Mouse (Mus musculus): ENCODE data around the gene Ccdc177. TPM values are rescaled to one million over a fixed set of nuclear protein-coding genes. Genes with fewer than 3 reads are reported as not detected.
A peak's percentile ranks its signal among the peaks of the same experiment; 100 is the strongest.

Ccdc177 gene
- polyA plus RNA-seq, 1 experiment from 2014 or later: 6.2 TPM

DNA sequence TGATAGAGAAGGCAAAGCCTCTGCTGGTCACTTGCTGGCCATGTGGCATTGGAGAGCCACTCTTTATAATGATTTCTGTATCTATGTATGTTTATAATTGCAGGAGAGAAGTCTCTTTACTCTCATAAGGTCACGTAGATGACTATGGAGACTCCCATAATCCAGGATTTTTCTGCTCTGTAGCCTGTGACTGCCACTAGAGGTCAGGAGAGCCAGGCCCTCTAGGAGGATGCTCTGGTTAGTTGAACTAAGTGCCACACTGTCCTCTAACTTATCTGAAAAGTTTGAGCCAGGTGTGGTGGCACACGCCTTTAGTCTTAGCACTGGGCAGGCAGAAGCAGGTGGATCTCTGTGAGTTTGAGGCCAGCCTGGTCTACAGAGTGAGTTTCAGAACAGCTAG, 31.7 kb downstream of the Ccdc177 start:
- Histone ChIP-seq H3K4me1 (peaks cover 12% of the 10 kb centered on the region), H3K27ac (replicated peaks) (no peak overlapping the region), H3K4me2 (replicated peaks) (no peak overlapping the region), H3K27me3 (no peaks in the 10 kb centered on the region), H3K9me3 (no peaks in the 10 kb centered on the region), H3K4me3 (no peak overlapping the region), H3K36me3 (no peaks in the 10 kb centered on the region), H3K9ac (replicated peaks) (no peak overlapping the region)
- ATAC-seq (replicated peaks): no peak
- WGBS: 56% methylated on average over 2 of the region's 2 CpGs

DNA sequence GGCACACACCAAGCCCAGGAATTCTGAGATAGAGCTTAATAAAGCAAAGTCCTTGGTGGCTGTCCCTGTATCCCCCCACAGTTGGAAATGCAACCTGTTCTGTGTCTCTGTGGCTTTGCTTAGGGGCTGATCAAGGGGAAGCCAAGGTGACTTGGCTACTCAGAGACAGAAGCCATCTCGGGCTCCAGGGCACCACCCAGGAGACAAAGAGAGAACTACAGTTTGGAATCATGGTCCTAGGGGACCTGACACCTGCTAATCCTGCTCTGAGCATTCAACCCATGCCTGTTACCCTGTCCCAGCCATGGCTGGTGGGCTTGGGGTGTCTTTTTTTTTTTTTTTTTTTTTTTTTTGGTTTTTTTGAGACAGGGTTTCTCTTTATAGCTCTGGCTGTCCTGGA, 32.3 kb downstream of the Ccdc177 start:
- Histone ChIP-seq H3K4me1 (peaks cover 12% of the 10 kb centered on the region), H3K9me3 (no peaks in the 10 kb centered on the region), H3K4me2 (replicated peaks) (no peak overlapping the region), H3K4me3 (no peak overlapping the region), H3K27ac (replicated peaks) (no peak overlapping the region), H3K9ac (replicated peaks) (no peak overlapping the region), H3K27me3 (no peaks in the 10 kb centered on the region), H3K36me3 (no peaks in the 10 kb centered on the region)
- 44% methylated on average over 1 of the region's 1 CpGs for WGBS
- ATAC-seq (replicated peaks): no peak

GRCm38 (mm10) chr12:80724853-80725559, 35.5 kb downstream of the Ccdc177 start:
- no peaks in the 10 kb centered on the region for H3K27me3 ChIP-seq
- peaks cover 3% of the 10 kb centered on the region; the same call in 1 of the 2 replicates for H3K4me1 ChIP-seq
- H3K9me3 ChIP-seq: no peaks in the 10 kb centered on the region
- H3K4me2 ChIP-seq (replicated peaks): no peak overlapping the region
- no peak overlapping the region for H3K9ac ChIP-seq (replicated peaks)
- H3K36me3 ChIP-seq: no peaks in the 10 kb centered on the region
- WGBS: 26% methylated on average over 10 of the region's 10 CpGs
- H3K4me3 ChIP-seq: no peak overlapping the region
- H3K27ac ChIP-seq (replicated peaks): no peak overlapping the region
- ATAC-seq (replicated peaks): peak; percentile 51; the same call in 1 of the 2 replicates

DNA sequence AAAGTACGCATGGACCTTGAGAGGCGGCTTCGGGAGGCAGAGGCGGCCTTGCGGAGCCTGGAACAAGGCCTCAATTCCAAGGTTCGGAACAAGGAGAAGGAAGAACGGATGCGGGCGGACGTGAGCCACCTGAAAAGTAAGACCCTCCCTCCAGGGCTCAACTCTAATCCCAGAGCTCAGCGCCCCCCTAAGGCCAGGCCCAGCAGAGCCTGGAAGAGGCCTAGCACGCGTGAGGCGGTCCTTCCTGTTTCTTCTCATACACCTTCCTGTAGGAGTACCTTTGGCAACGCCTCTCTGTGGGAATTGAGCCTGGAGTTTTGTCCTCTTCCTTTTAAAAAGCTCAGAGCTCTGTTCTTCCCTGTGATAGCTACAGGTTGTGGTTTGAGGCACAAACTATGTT, 39.0 kb downstream of the Ccdc177 start:
- H3K9me3 ChIP-seq: no peaks in the 10 kb centered on the region
- 88% methylated on average over 15 of the region's 15 CpGs for WGBS
- no peak for ATAC-seq (replicated peaks)

GRCm38 (mm10) chr12:80720507-80720906, 40.0 kb downstream of the Ccdc177 start:
- Histone ChIP-seq H3K9ac (replicated peaks) (no peak overlapping the region), H3K36me3 (no peaks in the 10 kb centered on the region), H3K4me2 (replicated peaks) (no peak overlapping the region), H3K4me1 (no peaks in the 10 kb centered on the region), H3K4me3 (no peak overlapping the region), H3K27me3 (no peaks in the 10 kb centered on the region), H3K27ac (replicated peaks) (no peak overlapping the region), H3K9me3 (no peaks in the 10 kb centered on the region)
- 70% methylated on average over 12 of the region's 12 CpGs for WGBS
- ATAC-seq (replicated peaks): no peak

More for the DNA sequence above, 39.0 kb downstream of the Ccdc177 start:
- H3K4me3 ChIP-seq: no peak overlapping the region
- H3K36me3 ChIP-seq: no peaks in the 10 kb centered on the region
- H3K4me1 ChIP-seq: no peaks in the 10 kb centered on the region
- no peak overlapping the region for H3K4me2 ChIP-seq (replicated peaks)
- H3K27me3 ChIP-seq: no peaks in the 10 kb centered on the region
- no peak overlapping the region for H3K27ac ChIP-seq (replicated peaks)
- H3K9ac ChIP-seq (replicated peaks): no peak overlapping the region

GRCm38 (mm10) chr12:80719141-80719540, 41.3 kb downstream of the Ccdc177 start:
- H3K9me3 ChIP-seq: no peaks in the 10 kb centered on the region
- H3K4me1 ChIP-seq: no peaks in the 10 kb centered on the region
- H3K27me3 ChIP-seq: no peaks in the 10 kb centered on the region
- H3K4me2 ChIP-seq (replicated peaks): no peak overlapping the region
- 81% methylated on average over 2 of the region's 2 CpGs for WGBS
- H3K27ac ChIP-seq (replicated peaks): no peak overlapping the region
- ATAC-seq (replicated peaks): no peak
- H3K36me3 ChIP-seq: no peaks in the 10 kb centered on the region
- no peak overlapping the region for H3K4me3 ChIP-seq
- no peak overlapping the region for H3K9ac ChIP-seq (replicated peaks)

- Histone ChIP-seq H3K9ac (replicated peaks) (no peak overlapping the region), H3K4me1 (no peaks in the 10 kb centered on the region), H3K4me2 (replicated peaks) (no peak overlapping the region), H3K27ac (replicated peaks) (no peak overlapping the region), H3K36me3 (no peaks in the 10 kb centered on the region), H3K27me3 (no peaks in the 10 kb centered on the region), H3K9me3 (no peaks in the 10 kb centered on the region), H3K4me3 (no peak overlapping the region)
- 78% methylated on average over 6 of the region's 6 CpGs for WGBS
- no peak for ATAC-seq (replicated peaks)
These were observed 44.6 kb downstream of the Ccdc177 start for GRCm38 (mm10) chr12:80715915-80716314.

GRCm38 (mm10) chr12:80706915-80707604, 53.4 kb downstream of the Ccdc177 start:
- no peaks in the 10 kb centered on the region for H3K27me3 ChIP-seq
- peaks cover 23% of the 10 kb centered on the region for H3K4me1 ChIP-seq
- no peak overlapping the region for H3K4me2 ChIP-seq (replicated peaks)
- peak overlapping the region; percentile 62 for H3K27ac ChIP-seq (replicated peaks)
- no peak overlapping the region for H3K4me3 ChIP-seq
- H3K36me3 ChIP-seq: no peaks in the 10 kb centered on the region
- H3K9me3 ChIP-seq: no peaks in the 10 kb centered on the region
- peak; percentile 90 for ATAC-seq (replicated peaks)
- H3K9ac ChIP-seq (replicated peaks): no peak overlapping the region
- WGBS: 28% methylated on average over 6 of the region's 6 CpGs

DNA sequence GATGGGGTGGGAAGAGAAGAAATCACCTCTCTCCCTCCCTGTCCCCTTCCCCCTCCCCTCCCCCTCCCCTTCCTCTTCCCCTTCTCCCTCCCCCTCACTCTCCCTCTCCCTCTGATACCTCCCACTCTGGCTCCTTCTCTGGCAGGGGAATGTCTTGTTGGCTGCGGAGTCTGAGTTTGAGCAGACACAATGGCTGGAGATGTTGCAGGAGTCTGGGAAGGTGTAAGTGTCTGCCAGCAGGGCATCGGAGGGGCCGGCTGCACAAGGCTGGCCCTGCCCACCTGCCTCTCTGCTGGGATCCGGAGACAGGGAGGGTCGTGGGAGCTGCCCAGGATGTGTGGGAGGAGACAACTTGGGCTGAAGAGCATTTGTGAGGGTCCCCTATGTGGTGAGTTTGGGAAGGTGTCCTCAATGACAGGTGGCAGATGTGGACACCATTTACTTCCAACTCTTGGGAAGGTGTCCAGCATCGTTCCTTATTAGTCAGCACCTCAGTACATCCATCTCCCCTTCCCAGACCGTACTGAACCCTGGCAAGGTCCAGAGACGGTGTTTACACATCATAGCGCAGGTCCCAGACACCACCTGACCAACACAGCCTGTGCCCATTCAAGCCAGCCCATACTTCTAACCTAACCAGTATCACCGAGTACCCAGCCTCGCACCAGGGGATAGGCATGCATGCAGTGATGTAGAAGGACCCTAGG, 54.1 kb downstream of the Ccdc177 start:
- H3K4me1 ChIP-seq: peaks cover 23% of the 10 kb centered on the region
- 51% methylated on average over 11 of the region's 11 CpGs for WGBS
- H3K27ac ChIP-seq (replicated peaks): peak overlapping the region; percentile 62
- no peaks in the 10 kb centered on the region for H3K27me3 ChIP-seq
- no peaks in the 10 kb centered on the region for H3K36me3 ChIP-seq
- ATAC-seq (replicated peaks): peak; percentile 38; the same call in 1 of the 2 replicates
- H3K4me3 ChIP-seq: no peak overlapping the region
- H3K9ac ChIP-seq (replicated peaks): no peak overlapping the region
- H3K4me2 ChIP-seq (replicated peaks): no peak overlapping the region
- H3K9me3 ChIP-seq: no peaks in the 10 kb centered on the region

Other genes starting within 250 kb of the Ccdc177 start
- gene Galnt16, start 242.4 kb downstream of the Ccdc177 start, polyA plus RNA-seq (2015; fragmentation: Nextera tagmentation; extraction: Ambion mirVana): 21.2 and 23.7 TPM in 2 replicates
- gene Slc39a9, start 116.8 kb downstream of the Ccdc177 start, polyA plus RNA-seq (2015; fragmentation: Nextera tagmentation; extraction: Ambion mirVana): 25.4 and 26.0 TPM in 2 replicates
- 315 and 344 TPM in 2 replicates for gene Erh, start 116.3 kb downstream of the Ccdc177 start, polyA plus RNA-seq (2015; fragmentation: Nextera tagmentation; extraction: Ambion mirVana)
- gene Plekhd1, start 68.1 kb downstream of the Ccdc177 start, polyA plus RNA-seq (2015; fragmentation: Nextera tagmentation; extraction: Ambion mirVana): 0.46 and 0.89 TPM in 2 replicates
- 13.9 and 14.3 TPM in 2 replicates for gene Susd6, start 29.8 kb upstream of the Ccdc177 start, polyA plus RNA-seq (2015; fragmentation: Nextera tagmentation; extraction: Ambion mirVana)
- gene Srsf5, start 184.8 kb upstream of the Ccdc177 start, polyA plus RNA-seq (2015; fragmentation: Nextera tagmentation; extraction: Ambion mirVana): 481 and 491 TPM in 2 replicates
- gene Slc10a1, start 208.0 kb upstream of the Ccdc177 start, polyA plus RNA-seq (2015; fragmentation: Nextera tagmentation; extraction: Ambion mirVana): 0.61 and 0.83 TPM in 2 replicates